Mouse (Mus musculus): ENCODE measurements around the gene Arl1. TPM values are rescaled to one million over a fixed set of nuclear protein-coding genes. Genes with fewer than 3 reads are reported as not detected.

Gene Arl1
- 172 and 186 TPM in 2 replicates for polyA plus RNA-seq (2014; fragmentation: Nextera tagmentation; extraction: Ambion mirVana)

- no peaks in the 10 kb centered on the region for H3K9me3 ChIP-seq (ENCODE audit: control insufficient read depth, low read length)
- WGBS: under 1% methylated on average over 65 of the region's 65 CpGs
These were observed at the start of gene Arl1 for GRCm38 (mm10) chr10:88730571-88731495. Gene Arl1 (plus strand): TSS chr10:88730858.

GRCm38 (mm10) chr10:88682904-88683563, 47.6 kb upstream of the Arl1 start:
- Histone ChIP-seq H3K27me3 (ENCODE audit: control insufficient read depth, insufficient read depth, low read length) (no peaks in the 10 kb centered on the region), H3K4me3 (ENCODE audit: low read length) (no peak overlapping the region), H3K9me3 (ENCODE audit: control insufficient read depth, low read length) (no peaks in the 10 kb centered on the region), H3K36me3 (ENCODE audit: control insufficient read depth, insufficient read depth, low read length) (no peaks in the 10 kb centered on the region), H3K9ac (ENCODE audit: low read depth, low read length) (no peak overlapping the region), H3K27ac (ENCODE audit: low read depth, low read length) (no peak overlapping the region), H3K4me1 (ENCODE audit: control insufficient read depth, insufficient read depth, low read length) (no peaks in the 10 kb centered on the region), H3K4me2 (replicated peaks; ENCODE audit: low read depth, low read length) (no peak overlapping the region)
- ATAC-seq (ENCODE audit: low FRiP score, low TSS enrichment): no peak
- WGBS: 76% methylated on average over 4 of the region's 4 CpGs

More at GRCm38 (mm10) chr10:88730571-88731495, at the start of gene Arl1:
- H3K27me3 ChIP-seq (ENCODE audit: control insufficient read depth, insufficient read depth, low read length): no peaks in the 10 kb centered on the region
- peak within 1 kb of the TSS; percentile 91 for H3K4me2 ChIP-seq (replicated peaks; ENCODE audit: low read depth, low read length)
- H3K36me3 ChIP-seq (ENCODE audit: control insufficient read depth, insufficient read depth, low read length): no peaks in the 10 kb centered on the region; the same call in 1 of the 2 replicates
- peak within 1 kb of the TSS; percentile 97 for H3K4me3 ChIP-seq (ENCODE audit: low read length)
- peak; percentile 95 for ATAC-seq (ENCODE audit: low FRiP score, low TSS enrichment)
- H3K4me1 ChIP-seq (ENCODE audit: control insufficient read depth, insufficient read depth, low read length): no peaks in the 10 kb centered on the region
- H3K27ac ChIP-seq (ENCODE audit: low read depth, low read length): peak within 1 kb of the TSS; percentile 80
- peak within 1 kb of the TSS; percentile 96 for H3K9ac ChIP-seq (ENCODE audit: low read depth, low read length)

GRCm38 (mm10) chr10:88684925-88685324, 45.7 kb upstream of the Arl1 start, which contains the start of gene Spic:
Gene Spic (minus strand): TSS chr10:88685015.
- 69% methylated on average over 5 of the region's 5 CpGs for WGBS

GRCm38 (mm10) chr10:88700938-88701337, 29.7 kb upstream of the Arl1 start:
- no peak for ATAC-seq (ENCODE audit: low FRiP score, low TSS enrichment)
- Histone ChIP-seq H3K9ac (ENCODE audit: low read depth, low read length) (no peak overlapping the region), H3K4me3 (ENCODE audit: low read length) (no peak overlapping the region), H3K27me3 (ENCODE audit: control insufficient read depth, insufficient read depth, low read length) (no peaks in the 10 kb centered on the region), H3K9me3 (ENCODE audit: control insufficient read depth, low read length) (no peaks in the 10 kb centered on the region), H3K36me3 (ENCODE audit: control insufficient read depth, insufficient read depth, low read length) (no peaks in the 10 kb centered on the region), H3K4me2 (replicated peaks; ENCODE audit: low read depth, low read length) (no peak overlapping the region), H3K4me1 (ENCODE audit: control insufficient read depth, insufficient read depth, low read length) (no peaks in the 10 kb centered on the region), H3K27ac (ENCODE audit: low read depth, low read length) (no peak overlapping the region)
- WGBS: 76% methylated on average over 6 of the region's 6 CpGs

More at GRCm38 (mm10) chr10:88684925-88685324, 45.7 kb upstream of the Arl1 start, which contains the start of gene Spic:
- no peak for ATAC-seq (ENCODE audit: low FRiP score, low TSS enrichment)
- Histone ChIP-seq H3K4me1 (ENCODE audit: control insufficient read depth, insufficient read depth, low read length) (no peaks in the 10 kb centered on the region), H3K9me3 (ENCODE audit: control insufficient read depth, low read length) (no peaks in the 10 kb centered on the region), H3K27me3 (ENCODE audit: control insufficient read depth, insufficient read depth, low read length) (no peaks in the 10 kb centered on the region), H3K27ac (ENCODE audit: low read depth, low read length) (no peak within 1 kb of the TSS), H3K4me3 (ENCODE audit: low read length) (no peak within 1 kb of the TSS), H3K36me3 (ENCODE audit: control insufficient read depth, insufficient read depth, low read length) (no peaks in the 10 kb centered on the region), H3K9ac (ENCODE audit: low read depth, low read length) (no peak within 1 kb of the TSS), H3K4me2 (replicated peaks; ENCODE audit: low read depth, low read length) (no peak within 1 kb of the TSS)

GRCm38 (mm10) chr10:88708671-88709523, 21.8 kb upstream of the Arl1 start:
- no peak overlapping the region for H3K4me2 ChIP-seq (replicated peaks; ENCODE audit: low read depth, low read length)
- 64% methylated on average over 10 of the region's 10 CpGs for WGBS
- no peak overlapping the region for H3K9ac ChIP-seq (ENCODE audit: low read depth, low read length)
- H3K36me3 ChIP-seq (ENCODE audit: control insufficient read depth, insufficient read depth, low read length): no peaks in the 10 kb centered on the region
- ATAC-seq (ENCODE audit: low FRiP score, low TSS enrichment): no peak
- no peak overlapping the region for H3K4me3 ChIP-seq (ENCODE audit: low read length)
- no peak overlapping the region for H3K27ac ChIP-seq (ENCODE audit: low read depth, low read length)
- H3K27me3 ChIP-seq (ENCODE audit: control insufficient read depth, insufficient read depth, low read length): no peaks in the 10 kb centered on the region
- no peaks in the 10 kb centered on the region for H3K4me1 ChIP-seq (ENCODE audit: control insufficient read depth, insufficient read depth, low read length)
- no peaks in the 10 kb centered on the region for H3K9me3 ChIP-seq (ENCODE audit: control insufficient read depth, low read length)

GRCm38 (mm10) chr10:88712359-88712758, 18.3 kb upstream of the Arl1 start:
- Histone ChIP-seq H3K9me3 (ENCODE audit: control insufficient read depth, low read length) (no peaks in the 10 kb centered on the region), H3K4me3 (ENCODE audit: low read length) (no peak overlapping the region), H3K9ac (ENCODE audit: low read depth, low read length) (no peak overlapping the region), H3K36me3 (ENCODE audit: control insufficient read depth, insufficient read depth, low read length) (no peaks in the 10 kb centered on the region), H3K27me3 (ENCODE audit: control insufficient read depth, insufficient read depth, low read length) (no peaks in the 10 kb centered on the region), H3K4me2 (replicated peaks; ENCODE audit: low read depth, low read length) (no peak overlapping the region), H3K27ac (ENCODE audit: low read depth, low read length) (no peak overlapping the region), H3K4me1 (ENCODE audit: control insufficient read depth, insufficient read depth, low read length) (no peaks in the 10 kb centered on the region)
- 86% methylated on average over 6 of the region's 6 CpGs for WGBS
- no peak for ATAC-seq (ENCODE audit: low FRiP score, low TSS enrichment)

- 89% methylated on average over 4 of the region's 4 CpGs for WGBS
- H3K27ac ChIP-seq (ENCODE audit: low read depth, low read length): no peak overlapping the region
- no peaks in the 10 kb centered on the region for H3K9me3 ChIP-seq (ENCODE audit: control insufficient read depth, low read length)
- no peak overlapping the region for H3K9ac ChIP-seq (ENCODE audit: low read depth, low read length)
- ATAC-seq (ENCODE audit: low FRiP score, low TSS enrichment): no peak
- no peaks in the 10 kb centered on the region for H3K36me3 ChIP-seq (ENCODE audit: control insufficient read depth, insufficient read depth, low read length)
- no peak overlapping the region for H3K4me2 ChIP-seq (replicated peaks; ENCODE audit: low read depth, low read length)
- H3K27me3 ChIP-seq (ENCODE audit: control insufficient read depth, insufficient read depth, low read length): no peaks in the 10 kb centered on the region
- no peak overlapping the region for H3K4me3 ChIP-seq (ENCODE audit: low read length)
- H3K4me1 ChIP-seq (ENCODE audit: control insufficient read depth, insufficient read depth, low read length): no peaks in the 10 kb centered on the region
These were observed 15.9 kb upstream of the Arl1 start for GRCm38 (mm10) chr10:88714744-88715143.

GRCm38 (mm10) chr10:88715621-88716020, 15.0 kb upstream of the Arl1 start:
- Histone ChIP-seq H3K36me3 (ENCODE audit: control insufficient read depth, insufficient read depth, low read length) (no peaks in the 10 kb centered on the region), H3K4me3 (ENCODE audit: low read length) (no peak overlapping the region), H3K9ac (ENCODE audit: low read depth, low read length) (no peak overlapping the region), H3K4me1 (ENCODE audit: control insufficient read depth, insufficient read depth, low read length) (no peaks in the 10 kb centered on the region), H3K27ac (ENCODE audit: low read depth, low read length) (no peak overlapping the region), H3K9me3 (ENCODE audit: control insufficient read depth, low read length) (no peaks in the 10 kb centered on the region), H3K27me3 (ENCODE audit: control insufficient read depth, insufficient read depth, low read length) (no peaks in the 10 kb centered on the region), H3K4me2 (replicated peaks; ENCODE audit: low read depth, low read length) (no peak overlapping the region)
- no peak for ATAC-seq (ENCODE audit: low FRiP score, low TSS enrichment)
- WGBS: 71% methylated on average over 6 of the region's 6 CpGs
